Mouse (Mus musculus) bone marrow macrophage, adult 2 months (primary cell): ENCODE measurements around the gene Srarp.

ENCODE experiments used
- CTCF ChIP-seq: IDR thresholded peaks from 2 replicates; pipeline ENCODE4 v1.5.1; 2012; ENCODE audit warnings: low read depth, mild to moderate bottlenecking, low read length, moderate library complexity
- POLR2A ChIP-seq: IDR thresholded peaks from 2 replicates; pipeline ENCODE4 v1.6.1; 2012; ENCODE audit warnings: mild to moderate bottlenecking, low read depth, low read length, borderline replicate concordance

DNA sequence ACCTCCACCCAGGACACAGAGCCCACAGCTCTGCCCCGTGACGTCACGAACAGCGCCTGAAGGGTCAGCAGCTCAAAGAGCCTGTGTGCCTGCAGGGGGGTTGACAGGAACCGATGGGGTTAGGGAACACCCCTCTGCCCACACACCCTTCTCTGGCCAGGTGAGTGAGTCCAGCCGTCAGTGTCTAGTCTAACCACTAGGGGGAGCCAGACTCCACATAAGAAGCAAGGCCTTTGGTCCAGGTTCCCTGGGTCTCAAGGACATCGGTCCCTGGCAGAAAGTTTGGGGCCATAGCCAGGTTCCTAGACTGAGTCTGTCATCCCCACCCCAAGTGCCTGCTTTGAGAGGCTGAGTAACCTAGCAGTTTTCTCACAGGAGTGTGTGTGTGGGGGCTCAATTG lies 50.6 kb downstream of the Srarp start:
- peak; percentile 70 for TF ChIP-seq CTCF
- no peak for TF ChIP-seq POLR2A
